Mouse (Mus musculus): ENCODE measurements around the gene Cdca5. TPM values are rescaled to one million over a fixed set of nuclear protein-coding genes. Genes with fewer than 3 reads are reported as not detected.

Gene Cdca5
- polyA plus RNA-seq, 1 experiment from 2014 or later, result 51.5 TPM

DNA sequence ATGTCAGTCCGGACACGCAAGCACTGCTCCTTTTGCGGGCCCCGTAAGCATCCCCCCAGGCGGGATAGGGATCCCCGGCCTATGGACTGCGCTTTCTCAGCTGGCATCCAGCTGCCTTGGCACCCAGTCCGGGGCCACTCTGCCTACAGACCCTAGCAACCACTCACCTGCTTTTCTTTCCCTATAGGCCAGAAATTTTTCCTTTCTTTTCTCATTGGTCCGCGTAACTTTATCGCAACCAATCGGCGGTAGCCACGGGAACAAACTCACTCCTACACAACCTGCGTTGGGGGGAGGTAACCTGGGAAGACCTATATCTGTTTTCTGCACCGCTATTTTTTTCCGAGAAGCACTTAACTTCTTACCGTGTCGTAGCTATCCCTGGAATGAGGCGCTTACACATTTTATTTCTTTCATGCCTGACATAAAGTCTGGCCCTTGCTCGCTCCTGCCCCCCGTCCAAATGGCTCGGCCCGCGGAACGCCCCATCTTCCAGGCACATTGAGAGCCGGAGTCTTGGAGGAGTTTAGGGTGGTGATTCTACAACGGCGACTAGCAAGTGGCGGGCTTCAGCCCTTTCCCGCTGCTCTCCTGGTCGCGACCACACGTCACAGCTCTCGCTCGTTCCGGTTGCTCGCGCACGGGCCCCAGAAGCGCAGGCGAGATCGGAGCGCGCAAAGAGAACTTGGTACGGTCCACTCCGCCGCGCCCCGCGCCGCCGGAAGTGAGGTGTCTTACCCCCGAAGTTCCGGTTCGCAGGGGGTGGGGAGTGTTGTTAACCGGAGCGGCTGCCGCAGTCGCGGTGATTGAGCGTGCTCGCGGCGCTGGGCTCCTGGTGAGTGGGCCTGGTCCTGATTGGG lies 38.3 kb upstream of the Cdca5 start, which contains the start of gene Syvn1:
Syvn1 (plus strand) TSS at position 283 of the 860 bp plus-strand sequence.
- H3K4me1 ChIP-seq (replicated peaks; ENCODE audit: control insufficient read depth, insufficient read depth, low read length), result peaks cover 8% of the 10 kb centered on the region
- no peaks in the 10 kb centered on the region for H3K9me3 ChIP-seq (ENCODE audit: control insufficient read depth, low read length)
- peak within 1 kb of the TSS; percentile 93 for H3K4me3 ChIP-seq (ENCODE audit: low read depth, low read length)
- ATAC-seq (ENCODE audit: low FRiP score) (peak; percentile 92), DNase-seq (ENCODE audit: low spot score) (peak; percentile 94)
- H3K9ac ChIP-seq (ENCODE audit: low read depth, low read length), result peak within 1 kb of the TSS; percentile 91
- H3K4me2 ChIP-seq (replicated peaks; ENCODE audit: low read depth, low read length), result peak within 1 kb of the TSS; percentile 96
- no peaks in the 10 kb centered on the region for H3K27me3 ChIP-seq (ENCODE audit: control insufficient read depth, insufficient read depth, low read length)
- peak within 1 kb of the TSS; percentile 97 for H3K27ac ChIP-seq (ENCODE audit: low read depth, low read length)
- under 1% methylated on average over 64 of the region's 65 CpGs for whole genome bisulfite sequencing
- H3K36me3 ChIP-seq (ENCODE audit: control insufficient read depth, insufficient read depth, low read length), result peaks cover 22% of the 10 kb centered on the region

DNA sequence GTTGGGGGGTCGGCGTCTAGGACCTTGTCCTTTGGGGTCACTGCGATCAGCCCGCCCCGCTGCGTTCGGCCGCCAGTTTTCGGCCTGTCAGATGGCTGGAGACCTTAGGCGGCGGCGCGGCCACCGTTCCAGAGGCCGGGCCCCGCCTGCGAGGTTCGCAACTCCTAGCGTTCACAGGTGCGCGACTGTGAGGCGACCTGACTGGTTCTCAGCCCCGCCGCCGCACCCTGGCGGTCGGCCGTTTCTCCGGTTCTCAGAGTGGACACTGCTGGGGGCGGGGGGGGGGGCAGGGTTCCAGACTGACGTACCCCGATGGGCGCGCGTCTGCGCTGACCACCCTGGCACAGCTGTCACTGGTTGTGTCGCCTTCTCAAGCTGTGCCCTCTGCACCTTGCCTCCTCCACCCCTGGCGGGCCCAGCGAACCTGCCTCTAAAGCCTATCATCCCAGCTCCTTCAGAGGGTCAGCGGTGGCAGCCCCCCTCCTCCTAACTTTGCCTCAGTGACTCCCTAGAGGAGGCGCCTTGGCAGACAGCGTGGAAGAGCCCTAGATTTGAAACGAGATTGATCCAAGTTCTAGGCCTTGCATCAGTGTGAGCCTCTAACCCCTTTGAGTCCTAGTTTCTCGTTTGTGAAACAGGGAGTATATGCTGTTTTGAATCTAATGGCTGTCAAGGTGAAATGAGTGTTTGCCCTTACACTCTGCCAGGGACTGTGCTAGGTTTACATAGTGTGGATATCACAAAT lies 37.5 kb upstream of the Cdca5 start:
- Histone ChIP-seq H3K36me3 (ENCODE audit: control insufficient read depth, insufficient read depth, low read length) (peaks cover 28% of the 10 kb centered on the region), H3K4me3 (ENCODE audit: low read depth, low read length) (peak overlapping the region; percentile 93), H3K4me1 (replicated peaks; ENCODE audit: control insufficient read depth, insufficient read depth, low read length) (peaks cover 8% of the 10 kb centered on the region), H3K9ac (ENCODE audit: low read depth, low read length) (peak overlapping the region; percentile 91), H3K27ac (ENCODE audit: low read depth, low read length) (peak overlapping the region; percentile 97), H3K4me2 (replicated peaks; ENCODE audit: low read depth, low read length) (peak overlapping the region; percentile 96), H3K27me3 (ENCODE audit: control insufficient read depth, insufficient read depth, low read length) (no peaks in the 10 kb centered on the region), H3K9me3 (ENCODE audit: control insufficient read depth, low read length) (no peaks in the 10 kb centered on the region)
- 2% methylated on average over 44 of the region's 44 CpGs for WGBS
- ATAC-seq (ENCODE audit: low FRiP score), result peak; percentile 31
- DNase-seq (ENCODE audit: low spot score), result no peak

DNA sequence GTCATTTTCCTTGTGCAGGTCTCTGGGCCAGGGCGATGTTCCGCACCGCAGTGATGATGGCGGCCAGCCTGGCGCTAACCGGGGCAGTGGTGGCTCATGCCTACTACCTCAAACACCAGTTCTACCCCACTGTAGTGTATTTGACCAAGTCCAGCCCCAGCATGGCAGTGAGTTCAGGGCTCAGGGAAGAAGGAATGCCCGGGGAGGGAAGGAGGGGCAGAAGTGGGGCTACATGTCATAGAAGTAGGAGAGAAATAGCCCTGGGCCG lies 37.0 kb upstream of the Cdca5 start:
- ATAC-seq (ENCODE audit: low FRiP score) (no peak), DNase-seq (ENCODE audit: low spot score) (no peak)
- Histone ChIP-seq H3K4me2 (replicated peaks; ENCODE audit: low read depth, low read length) (peak overlapping the region; percentile 96), H3K27ac (ENCODE audit: low read depth, low read length) (no peak overlapping the region), H3K27me3 (ENCODE audit: control insufficient read depth, insufficient read depth, low read length) (no peaks in the 10 kb centered on the region), H3K9me3 (ENCODE audit: control insufficient read depth, low read length) (no peaks in the 10 kb centered on the region), H3K4me1 (replicated peaks; ENCODE audit: control insufficient read depth, insufficient read depth, low read length) (peaks cover 8% of the 10 kb centered on the region), H3K4me3 (ENCODE audit: low read depth, low read length) (peak overlapping the region; percentile 93), H3K9ac (ENCODE audit: low read depth, low read length) (peak overlapping the region; percentile 91), H3K36me3 (ENCODE audit: control insufficient read depth, insufficient read depth, low read length) (peaks cover 33% of the 10 kb centered on the region)
- WGBS, result 89% methylated on average over 8 of the region's 8 CpGs

DNA sequence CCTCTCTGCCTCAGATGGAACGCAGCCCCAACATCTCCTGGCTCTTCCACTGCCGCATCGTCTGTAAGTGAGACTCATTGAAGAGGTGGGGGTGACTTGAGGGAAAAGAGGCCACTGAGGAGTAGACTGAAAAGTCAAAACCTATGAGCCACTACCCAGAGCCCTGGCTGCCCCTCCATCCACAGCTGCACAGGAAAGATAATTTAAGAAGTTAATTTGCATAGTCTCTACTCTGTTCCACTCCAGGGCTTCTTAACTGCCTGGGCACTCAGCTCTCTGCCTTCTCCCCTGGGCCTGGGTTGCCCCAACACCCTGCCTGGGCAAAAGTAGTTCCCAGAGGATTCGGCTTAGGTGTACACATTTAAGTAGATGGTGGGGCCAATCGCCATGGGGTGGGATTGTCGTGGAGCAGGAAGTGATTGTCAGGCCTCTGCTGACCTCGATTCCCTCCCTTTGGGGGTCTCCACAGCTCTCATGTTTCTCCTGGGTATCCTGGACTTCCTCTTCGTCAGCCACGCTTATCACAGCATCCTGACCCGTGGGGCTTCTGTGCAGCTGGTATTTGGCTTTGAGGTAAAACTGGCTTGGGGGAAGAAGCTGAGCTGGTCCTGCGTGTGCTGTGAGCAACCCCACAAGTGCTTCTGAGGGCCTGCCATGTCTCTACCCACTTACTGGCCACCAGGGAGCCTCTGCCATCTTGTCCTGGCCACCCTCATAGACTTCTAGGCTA lies 35.9 kb upstream of the Cdca5 start:
- H3K9ac ChIP-seq (ENCODE audit: low read depth, low read length), result no peak overlapping the region
- H3K27me3 ChIP-seq (ENCODE audit: control insufficient read depth, insufficient read depth, low read length), result no peaks in the 10 kb centered on the region
- peaks cover 39% of the 10 kb centered on the region for H3K36me3 ChIP-seq (ENCODE audit: control insufficient read depth, insufficient read depth, low read length)
- H3K4me3 ChIP-seq (ENCODE audit: low read depth, low read length), result no peak overlapping the region
- no peak overlapping the region for H3K27ac ChIP-seq (ENCODE audit: low read depth, low read length)
- WGBS, result 90% methylated on average over 11 of the region's 11 CpGs
- no peak overlapping the region for H3K4me2 ChIP-seq (replicated peaks; ENCODE audit: low read depth, low read length)
- no peaks in the 10 kb centered on the region for H3K9me3 ChIP-seq (ENCODE audit: control insufficient read depth, low read length)
- no peak for DNase-seq (ENCODE audit: low spot score)
- peaks cover 8% of the 10 kb centered on the region for H3K4me1 ChIP-seq (replicated peaks; ENCODE audit: control insufficient read depth, insufficient read depth, low read length)
- ATAC-seq (ENCODE audit: low FRiP score), result no peak

DNA sequence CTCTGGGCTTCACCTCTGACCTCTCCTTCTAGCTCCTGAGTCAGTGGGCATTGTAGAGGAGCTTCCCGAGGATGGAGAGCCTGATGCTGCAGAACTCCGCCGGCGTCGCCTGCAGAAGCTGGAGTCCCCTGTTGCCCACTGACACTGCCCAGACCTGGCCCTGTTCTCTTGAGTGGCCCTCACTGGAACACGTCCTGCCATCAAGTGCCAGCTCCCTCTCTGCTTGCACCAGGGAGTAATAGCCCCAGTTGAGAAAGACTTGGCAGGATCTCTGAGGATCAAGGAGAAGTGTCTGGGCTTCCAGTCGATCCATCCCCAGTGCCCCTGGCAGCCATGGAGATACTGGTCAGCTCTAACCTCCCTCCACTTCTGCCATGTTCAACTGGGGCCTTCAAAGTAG lies 32.3 kb upstream of the Cdca5 start:
- no peak overlapping the region for H3K9ac ChIP-seq (ENCODE audit: low read depth, low read length)
- no peak overlapping the region for H3K4me3 ChIP-seq (ENCODE audit: low read depth, low read length)
- no peak overlapping the region for H3K4me2 ChIP-seq (replicated peaks; ENCODE audit: low read depth, low read length)
- peaks cover 8% of the 10 kb centered on the region for H3K4me1 ChIP-seq (replicated peaks; ENCODE audit: control insufficient read depth, insufficient read depth, low read length)
- no peak for DNase-seq (ENCODE audit: low spot score)
- no peaks in the 10 kb centered on the region for H3K9me3 ChIP-seq (ENCODE audit: control insufficient read depth, low read length)
- ATAC-seq (ENCODE audit: low FRiP score), result no peak
- H3K27me3 ChIP-seq (ENCODE audit: control insufficient read depth, insufficient read depth, low read length), result no peaks in the 10 kb centered on the region
- 91% methylated on average over 7 of the region's 7 CpGs for WGBS
- H3K36me3 ChIP-seq (ENCODE audit: control insufficient read depth, insufficient read depth, low read length), result peaks cover 39% of the 10 kb centered on the region
- no peak overlapping the region for H3K27ac ChIP-seq (ENCODE audit: low read depth, low read length)

DNA sequence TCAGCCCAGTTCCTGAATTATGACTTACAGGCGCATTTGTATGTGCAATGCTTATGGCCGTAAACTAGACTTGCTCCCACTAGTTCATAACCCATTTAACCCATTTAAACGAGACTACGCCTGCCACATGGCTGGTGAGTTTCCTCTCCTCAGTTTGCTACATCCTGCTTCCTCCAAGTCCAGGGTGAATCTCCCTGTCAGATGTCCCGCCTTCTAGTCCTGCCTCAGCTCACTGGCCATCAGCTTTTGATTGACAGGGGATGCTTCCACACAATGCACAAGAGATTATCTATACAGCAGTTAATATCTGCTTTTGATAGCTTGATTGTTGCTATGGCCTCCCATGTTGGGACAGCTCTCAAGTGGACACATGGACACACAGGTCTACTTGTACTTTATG lies 30.5 kb upstream of the Cdca5 start:
- no peak overlapping the region for H3K4me3 ChIP-seq (ENCODE audit: low read depth, low read length)
- 89% methylated on average over 5 of the region's 5 CpGs for WGBS
- no peak overlapping the region for H3K9ac ChIP-seq (ENCODE audit: low read depth, low read length)
- H3K4me1 ChIP-seq (replicated peaks; ENCODE audit: control insufficient read depth, insufficient read depth, low read length), result peaks cover 6% of the 10 kb centered on the region; the same call in 1 of the 2 replicates
- H3K9me3 ChIP-seq (ENCODE audit: control insufficient read depth, low read length), result no peaks in the 10 kb centered on the region
- H3K4me2 ChIP-seq (replicated peaks; ENCODE audit: low read depth, low read length), result no peak overlapping the region
- no peak for DNase-seq (ENCODE audit: low spot score)
- H3K36me3 ChIP-seq (ENCODE audit: control insufficient read depth, insufficient read depth, low read length), result peaks cover 34% of the 10 kb centered on the region
- no peaks in the 10 kb centered on the region for H3K27me3 ChIP-seq (ENCODE audit: control insufficient read depth, insufficient read depth, low read length)
- H3K27ac ChIP-seq (ENCODE audit: low read depth, low read length), result no peak overlapping the region
- ATAC-seq (ENCODE audit: low FRiP score), result no peak

DNA sequence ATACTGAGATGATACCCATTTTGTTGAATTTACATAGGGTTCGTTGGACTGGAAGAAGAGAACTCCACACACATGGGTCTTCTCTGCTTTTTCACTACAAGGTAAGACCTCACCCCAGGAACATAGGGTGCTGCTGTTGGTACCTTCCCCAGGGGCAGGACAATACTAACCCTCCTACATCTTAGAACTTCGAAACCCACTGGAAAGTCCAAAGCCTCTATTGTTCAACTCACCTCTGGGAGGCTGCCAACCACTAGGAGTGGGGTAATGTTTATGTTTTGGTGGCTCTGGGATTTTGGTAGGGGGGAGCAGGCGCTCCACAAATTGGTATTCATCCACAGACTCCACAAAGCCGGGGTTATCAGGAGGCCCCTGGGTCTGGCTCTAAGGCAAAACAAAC lies 28.1 kb upstream of the Cdca5 start:
- 69% methylated on average over 4 of the region's 4 CpGs for WGBS
- ATAC-seq (ENCODE audit: low FRiP score) (no peak), DNase-seq (ENCODE audit: low spot score) (no peak)
- Histone ChIP-seq H3K27me3 (ENCODE audit: control insufficient read depth, insufficient read depth, low read length) (no peaks in the 10 kb centered on the region), H3K4me2 (replicated peaks; ENCODE audit: low read depth, low read length) (peak overlapping the region; percentile 52), H3K9ac (ENCODE audit: low read depth, low read length) (peak overlapping the region; percentile 91), H3K27ac (ENCODE audit: low read depth, low read length) (no peak overlapping the region), H3K9me3 (ENCODE audit: control insufficient read depth, low read length) (no peaks in the 10 kb centered on the region), H3K36me3 (ENCODE audit: control insufficient read depth, insufficient read depth, low read length) (peaks cover 19% of the 10 kb centered on the region), H3K4me1 (replicated peaks; ENCODE audit: control insufficient read depth, insufficient read depth, low read length) (peaks cover 6% of the 10 kb centered on the region; the same call in 1 of the 2 replicates), H3K4me3 (ENCODE audit: low read depth, low read length) (peak overlapping the region; percentile 88)

DNA sequence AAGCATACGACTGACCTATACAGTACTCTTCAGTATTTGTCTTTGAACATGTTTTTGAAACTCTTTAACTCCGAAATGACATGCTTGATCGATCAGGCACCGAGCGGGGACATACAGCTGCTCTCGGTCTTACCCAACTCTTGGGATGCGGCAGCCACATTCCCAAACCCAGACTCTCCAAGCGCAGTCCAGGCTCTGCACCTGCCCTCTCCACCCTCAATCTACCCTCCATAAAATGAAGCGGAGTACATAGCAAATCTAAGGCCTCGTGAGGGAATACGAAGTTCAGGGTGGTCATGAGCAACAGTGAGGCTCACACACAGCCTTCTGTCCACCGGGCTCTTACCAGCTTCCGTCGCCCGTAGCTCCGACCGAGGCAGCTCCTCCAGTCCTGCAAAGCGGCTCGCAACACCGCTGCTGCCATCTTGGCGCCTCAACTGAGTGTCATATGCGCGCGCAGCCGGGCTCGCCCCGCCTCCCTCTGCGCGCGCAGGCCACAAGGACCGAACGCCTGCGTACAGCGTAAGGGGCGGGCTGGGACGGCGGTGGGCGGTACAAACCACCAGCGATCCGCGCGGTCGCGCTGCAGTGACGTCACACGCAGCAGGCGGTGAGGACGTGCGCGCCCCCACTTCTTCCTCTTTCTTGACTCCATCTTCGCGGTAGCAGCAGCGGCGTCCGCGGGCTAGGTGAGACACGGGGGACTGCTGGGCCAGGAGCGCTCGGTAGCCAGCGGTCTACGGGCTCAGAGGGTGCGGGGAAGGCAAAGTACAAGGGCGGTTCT lies 27.3 kb upstream of the Cdca5 start, which contains the start of the genes Mrpl49 and Fau:
Mrpl49 (minus strand) TSS at position 473 of the 784 bp plus-strand sequence.
Fau (plus strand) TSS at position 532 of the 784 bp plus-strand sequence.
- Histone ChIP-seq H3K27me3 (ENCODE audit: control insufficient read depth, insufficient read depth, low read length) (no peaks in the 10 kb centered on the region), H3K4me3 (ENCODE audit: low read depth, low read length) (peak within 1 kb of the TSS; percentile 88), H3K27ac (ENCODE audit: low read depth, low read length) (peak within 1 kb of the TSS; percentile 77), H3K4me1 (replicated peaks; ENCODE audit: control insufficient read depth, insufficient read depth, low read length) (peaks cover 11% of the 10 kb centered on the region), H3K4me2 (replicated peaks; ENCODE audit: low read depth, low read length) (peak within 1 kb of the TSS; percentile 75), H3K9ac (ENCODE audit: low read depth, low read length) (peak within 1 kb of the TSS; percentile 91), H3K36me3 (ENCODE audit: control insufficient read depth, insufficient read depth, low read length) (peaks cover 13% of the 10 kb centered on the region), H3K9me3 (ENCODE audit: control insufficient read depth, low read length) (no peaks in the 10 kb centered on the region)
- DNase-seq (ENCODE audit: low spot score) (peak; percentile 100), ATAC-seq (ENCODE audit: low FRiP score) (peak; percentile 87)
- under 1% methylated on average over 56 of the region's 63 CpGs for WGBS
